Mouse (Mus musculus): ENCODE measurements around the gene Kifc3.

- TF ChIP-seq POLR2A (IDR thresholded peaks at IDR 0.05; ENCODE audit: extremely low read depth, insufficient read depth, low read length): no peak
- TF ChIP-seq CTCF (IDR thresholded peaks at IDR 0.05; ENCODE audit: low read depth, low read length): no peak
These were observed 58.0 kb downstream of the Kifc3 start for GRCm38 (mm10) chr8:95144631-95145015.

All from liver, adult 2 months (tissue).